Comparison of ENCODE assay signal across 14 mouse cellular contexts in genomic region chr16:21665423-21665986, GRCm38 (mm10). TPM values are rescaled to one million over a fixed set of nuclear protein-coding genes. Genes with fewer than 3 reads are reported as not detected.
A peak's percentile ranks its signal among the peaks of the same experiment; 100 is the strongest.
DNase-seq lines count a peak whose midpoint lies in the region; ATAC-seq and TF ChIP-seq lines count a peak whose summit lies in the region.
"Had no signal": no experiment of that assay in that cellular context is flagged by ENCODE, and none has a peak within 500 bp of the region (broad histone marks: within the 10 kb centered on the region; RNA-seq: fewer than 3 reads in every experiment).

No protein-coding gene starts in this region.

- peak overlapping the region; percentile 36; the same call in 1 of the 2 replicates for H3K27ac ChIP-seq in hindbrain, embryonic 12.5 days
- H3K27ac ChIP-seq in midbrain, embryonic 15.5 days, result peak overlapping the region; percentile 68
- H3K27ac ChIP-seq in kidney, embryonic 15.5 days, result no peak overlapping the region
- H3K27ac ChIP-seq: left cerebral cortex, adult 2 months had no signal

- peak; percentile 58 for DNase-seq in brain, adult 2 months (ENCODE audit: low read depth, low spot score)
- DNase-seq in brain, embryonic 14.5 days (ENCODE audit: low read depth), result peak; percentile 78
- no peak for DNase-seq in gastrocnemius, postnatal 36 days
- no peak for DNase-seq in ovary, postnatal 14 days (ENCODE audit: low spot score)
- DNase-seq: heart, postnatal 14 days; kidney, adult 11 months; liver; spleen, adult 18-20 months had no signal

- H3K4me1 ChIP-seq in hindbrain, embryonic 12.5 days, result peaks cover 21% of the 10 kb centered on the region
- peaks cover 28% of the 10 kb centered on the region for H3K4me1 ChIP-seq in midbrain, embryonic 15.5 days
- H3K4me1 ChIP-seq in kidney, embryonic 15.5 days, result peaks cover 5% of the 10 kb centered on the region; the same call in 1 of the 2 replicates

- 0 out of 2 replicates have a peak overlapping the region, but pooled peaks have one; percentile 24 for H3K4me2 ChIP-seq in hindbrain, embryonic 12.5 days (replicated peaks)
- peak overlapping the region; percentile 33 for H3K4me2 ChIP-seq in midbrain, embryonic 15.5 days
- H3K4me2 ChIP-seq in kidney, embryonic 15.5 days, result no peak overlapping the region

- H3K4me3 ChIP-seq in hindbrain, embryonic 12.5 days, result no peak overlapping the region
- no peak overlapping the region for H3K4me3 ChIP-seq in midbrain, embryonic 15.5 days
- H3K4me3 ChIP-seq in kidney, embryonic 15.5 days (replicated peaks), result no peak overlapping the region
- H3K4me3 ChIP-seq: left cerebral cortex, adult 2 months had no signal

- peaks cover 3% of the 10 kb centered on the region; the same call in 1 of the 2 replicates for H3K9me3 ChIP-seq in hindbrain, embryonic 12.5 days (replicated peaks)
- H3K9me3 ChIP-seq in midbrain, embryonic 15.5 days, result no peaks in the 10 kb centered on the region
- H3K9me3 ChIP-seq in kidney, embryonic 15.5 days (replicated peaks), result no peaks in the 10 kb centered on the region

- TF ChIP-seq CTCF in brain, embryonic 14.5 days (IDR thresholded peaks at IDR 0.05; ENCODE audit: borderline replicate concordance, extremely low read depth, insufficient read depth, insufficient read length), result no peak

- intact Hi-C loops in gastrocnemius, postnatal 36 days (cut with DNase I), result no loop called here

- 0 out of 2 replicates have a peak overlapping the region, but pooled peaks have one; percentile 33 for H3K9ac ChIP-seq in hindbrain, embryonic 12.5 days
- H3K9ac ChIP-seq in midbrain, embryonic 15.5 days, result no peak overlapping the region
- no peak overlapping the region for H3K9ac ChIP-seq in kidney, embryonic 15.5 days

- WGBS in hindbrain, embryonic 12.5 days, result 20% methylated on average over 4 of the region's 4 CpGs
- 8% methylated on average over 4 of the region's 4 CpGs for WGBS in midbrain, embryonic 15.5 days
- WGBS in kidney, embryonic 15.5 days, result 36% methylated on average over 4 of the region's 4 CpGs

- H3K27me3 ChIP-seq in hindbrain, embryonic 12.5 days, result no peaks in the 10 kb centered on the region
- H3K27me3 ChIP-seq in midbrain, embryonic 15.5 days (replicated peaks), result no peaks in the 10 kb centered on the region
- peaks cover 6% of the 10 kb centered on the region; the same call in 1 of the 2 replicates for H3K27me3 ChIP-seq in kidney, embryonic 15.5 days
- H3K27me3 ChIP-seq: CH12.LX had no signal

- 0 out of 2 replicates have a peak, but pooled peaks have one; percentile 61 for ATAC-seq in hindbrain, embryonic 12.5 days (ENCODE audit: low FRiP score)
- peak; percentile 60 for ATAC-seq in midbrain, embryonic 15.5 days (replicated peaks)
- ATAC-seq in kidney, embryonic 15.5 days (replicated peaks; ENCODE audit: low FRiP score), result no peak
- ATAC-seq: lung, postnatal 0 days had no signal

- TF ChIP-seq POLR2A in brain, embryonic 14.5 days (IDR thresholded peaks at IDR 0.05; ENCODE audit: borderline replicate concordance, extremely low read depth, insufficient read depth, insufficient read length, poor library complexity, severe bottlenecking), result no peak

- no peaks in the 10 kb centered on the region for H3K36me3 ChIP-seq in hindbrain, embryonic 12.5 days
- H3K36me3 ChIP-seq in midbrain, embryonic 15.5 days (replicated peaks), result no peaks in the 10 kb centered on the region
- no peaks in the 10 kb centered on the region for H3K36me3 ChIP-seq in kidney, embryonic 15.5 days

RNA-seq across cellular contexts. Expression of gene 2510009E07Rik, which starts 29.0 kb away (rescaled TPM):
- 36.0 and 57.0 TPM in 2 replicates for polyA plus RNA-seq in brain, embryonic 14.5 days (2012; rRNA removed)
- 54.6 and 56.0 TPM in 2 replicates for polyA plus RNA-seq in hindbrain, embryonic 12.5 days (2016; fragmentation: Nextera tagmentation; extraction: Ambion mirVana)
- polyA plus RNA-seq in midbrain, embryonic 15.5 days (2015; fragmentation: Nextera tagmentation; extraction: Ambion mirVana), result 60.1 and 61.7 TPM in 2 replicates
- 10 to 100 TPM; 21.3 to 21.6 TPM for total RNA-seq in gastrocnemius, postnatal 36 days (2021)
- polyA plus RNA-seq in kidney, embryonic 15.5 days (2015; fragmentation: Nextera tagmentation; extraction: Ambion mirVana), result 13.3 and 14.6 TPM in 2 replicates
- total RNA-seq: CH12.LX had no signal

Comparison
In these comparisons a context has a peak if more than half of its experiments do, and no peak if none do; other contexts are left out.
1. DNase-seq: peak in brain, adult 2 months (single experiment) and brain, embryonic 14.5 days (single experiment); none in gastrocnemius, postnatal 36 days (0 of 2) and ovary, postnatal 14 days (single experiment).